Mouse (Mus musculus): ENCODE measurements around the gene Slamf1. TPM values are rescaled to one million over a fixed set of nuclear protein-coding genes. Genes with fewer than 3 reads are reported as not detected.

Slamf1 gene
- polyA plus RNA-seq, 1 experiment from 2014 or later = 0.18 TPM

- Histone ChIP-seq H3K4me3 (replicated peaks) (no peak overlapping the region), H3K27ac (no peak overlapping the region), H3K36me3 (no peaks in the 10 kb centered on the region), H3K4me2 (no peak overlapping the region), H3K4me1 (replicated peaks) (no peaks in the 10 kb centered on the region), H3K9ac (replicated peaks) (no peak overlapping the region), H3K9me3 (no peaks in the 10 kb centered on the region), H3K27me3 (no peaks in the 10 kb centered on the region)
- 87% methylated on average over 5 of the region's 5 CpGs for WGBS
- ATAC-seq (ENCODE audit: insufficient number of reproducible peaks, insufficient read depth, low FRiP score, low TSS enrichment, low read depth) = no peak
Observed at GRCm38 (mm10) chr1:171849454-171849853, 82.5 kb downstream of the Slamf1 start.

Other genes with a start within 250 kb of the Slamf1 start
- gene Itln1, start 231.8 kb upstream of the Slamf1 start, polyA plus RNA-seq (2016; fragmentation: Nextera tagmentation; extraction: Ambion mirVana) = not detected in 2 replicates
- 0.10 TPM in 2 replicates for gene Cd244a, start 207.9 kb upstream of the Slamf1 start, polyA plus RNA-seq (2016; fragmentation: Nextera tagmentation; extraction: Ambion mirVana)
- gene Ly9, start 159.7 kb upstream of the Slamf1 start, polyA plus RNA-seq (2016; fragmentation: Nextera tagmentation; extraction: Ambion mirVana) = 0.14 and 0.20 TPM in 2 replicates
- gene Slamf7, start 114.1 kb upstream of the Slamf1 start, polyA plus RNA-seq (2016; fragmentation: Nextera tagmentation; extraction: Ambion mirVana) = not detected in 2 replicates
- 0.40 and 0.78 TPM in 2 replicates for gene Cd48, start 85.1 kb upstream of the Slamf1 start, polyA plus RNA-seq (2016; fragmentation: Nextera tagmentation; extraction: Ambion mirVana)
- gene Cd84, start 72.6 kb downstream of the Slamf1 start, polyA plus RNA-seq (2016; fragmentation: Nextera tagmentation; extraction: Ambion mirVana) = 0.90 and 0.99 TPM in 2 replicates
- not detected in 2 replicates for gene Gm10521, start 128.5 kb downstream of the Slamf1 start, polyA plus RNA-seq (2016; fragmentation: Nextera tagmentation; extraction: Ambion mirVana)
- gene Slamf6, start 150.4 kb downstream of the Slamf1 start, polyA plus RNA-seq (2016; fragmentation: Nextera tagmentation; extraction: Ambion mirVana) = not detected in 2 replicates